Mouse (Mus musculus): ENCODE data around the gene Slc35e1.

The Slc35e1 gene

GRCm38 (mm10) chr8:72491680-72492621 is at the start of gene Slc35e1:
Gene Slc35e1, minus strand, starts transcription at chr8:72492614.
- peak; percentile 48 for DNase-seq

GRCm38 (mm10) chr8:72539234-72539633 is 46.8 kb upstream of the Slc35e1 start:
- no peak for DNase-seq

GRCm38 (mm10) chr8:72534888-72535287 is 42.5 kb upstream of the Slc35e1 start:
- no peak for DNase-seq

- no peak for DNase-seq
Observed at GRCm38 (mm10) chr8:72532103-72532502, 39.7 kb upstream of the Slc35e1 start.

- no peak for DNase-seq
Observed at GRCm38 (mm10) chr8:72521888-72522287, 29.5 kb upstream of the Slc35e1 start.

GRCm38 (mm10) chr8:72517421-72517988 is 25.1 kb upstream of the Slc35e1 start:
- DNase-seq = no peak

GRCm38 (mm10) chr8:72513158-72513557 is 20.7 kb upstream of the Slc35e1 start:
- no peak for DNase-seq

- no peak for DNase-seq
Observed at GRCm38 (mm10) chr8:72512648-72513047, 20.2 kb upstream of the Slc35e1 start.

- no peak for DNase-seq
Observed at GRCm38 (mm10) chr8:72507505-72507904, 15.1 kb upstream of the Slc35e1 start.

GRCm38 (mm10) chr8:72504637-72505314 is 12.4 kb upstream of the Slc35e1 start:
- no peak for DNase-seq

GRCm38 (mm10) chr8:72504137-72504536 is 11.7 kb upstream of the Slc35e1 start:
- DNase-seq = no peak

- DNase-seq = no peak
Observed at GRCm38 (mm10) chr8:72500521-72500931, 8.1 kb upstream of the Slc35e1 start.

GRCm38 (mm10) chr8:72499521-72500284 is 7.3 kb upstream of the Slc35e1 start:
- DNase-seq = no peak

- DNase-seq = no peak
Observed at GRCm38 (mm10) chr8:72498527-72498926, 6.1 kb upstream of the Slc35e1 start.

- DNase-seq = no peak
Observed at GRCm38 (mm10) chr8:72497911-72498310, 5.5 kb upstream of the Slc35e1 start.

GRCm38 (mm10) chr8:72496217-72496616 is 3.8 kb upstream of the Slc35e1 start:
- no peak for DNase-seq

- no peak for DNase-seq
Observed at GRCm38 (mm10) chr8:72495411-72496111, 3.1 kb upstream of the Slc35e1 start.

- peak; percentile 8 for DNase-seq
Observed at GRCm38 (mm10) chr8:72493381-72493780, 967 bp upstream of the Slc35e1 start.

- DNase-seq = peak; percentile 100
Observed at GRCm38 (mm10) chr8:72492622-72493081, 238 bp upstream of the Slc35e1 start.

- DNase-seq = no peak
Observed at GRCm38 (mm10) chr8:72491017-72491416, 1.4 kb downstream of the Slc35e1 start.

GRCm38 (mm10) chr8:72487014-72487413 is 5.4 kb downstream of the Slc35e1 start:
- no peak for DNase-seq

All from embryo, embryonic 11 days (tissue).